26 mouse cellular contexts compared by ENCODE assay signal in the genomic region with DNA sequence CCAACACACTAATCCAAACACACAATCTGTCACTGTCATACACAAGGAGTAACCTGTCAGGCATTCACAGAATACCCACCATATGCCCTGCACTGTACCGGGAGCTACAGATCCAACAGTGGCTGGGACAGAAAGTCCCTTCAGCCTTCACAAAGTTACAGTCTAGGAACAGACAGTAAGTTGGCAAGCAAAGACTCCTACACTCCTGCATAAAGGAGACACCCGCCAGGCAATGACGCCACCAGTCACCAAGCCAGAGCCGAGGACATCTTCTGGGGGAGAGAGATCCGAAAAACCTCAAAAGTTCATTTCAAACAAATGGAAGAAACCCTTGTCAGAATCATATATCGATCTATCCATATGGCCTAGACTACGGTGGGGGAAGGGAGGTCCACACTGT. TPM values are rescaled to one million over a fixed set of nuclear protein-coding genes. Genes with fewer than 3 reads are reported as not detected.
DNase-seq lines count a peak whose midpoint lies in the region; TF ChIP-seq lines count a peak whose summit lies in the region.
"Had no signal": no experiment of that assay in that cellular context is flagged by ENCODE, and none has a peak within 500 bp of the region (broad histone marks: within the 10 kb centered on the region; RNA-seq: fewer than 3 reads in every experiment).

No protein-coding gene starts in this region.

- intact Hi-C loops in left cerebral cortex, postnatal 25 days (cut with DNase I), result no loop called here

- DNase-seq in adrenal gland, postnatal 25 days, result peak; percentile 37
- no peak for DNase-seq in adrenal gland, adult 8-10 months
- peak; percentile 30 to 41 for DNase-seq in layer of hippocampus, adult 2 months (ENCODE audit: low spot score in 2 of 2)
- no peak for DNase-seq in layer of hippocampus, adult 9-10 months (ENCODE audit: low spot score)
- DNase-seq in left cerebral cortex, postnatal 25 days (ENCODE audit: low spot score in 2 of 2), result peak; percentile 21 to 66
- no peak for DNase-seq in left cerebral cortex, adult 11 months (ENCODE audit: low spot score)
- DNase-seq in testis, postnatal 14 days (ENCODE audit: low spot score), result peak; percentile 63
- DNase-seq: adrenal gland, postnatal 10 days; cerebellum, adult 9-10 months; embryo, embryonic 11 days; gastrocnemius, postnatal 10 days; heart, postnatal 14 days; kidney, adult 18-20 months; kidney, postnatal 25 days; retina, postnatal 1 day; spleen, adult 18-20 months had no signal

- no peak overlapping the region for H3K27ac ChIP-seq in layer of hippocampus, adult 2 months
- H3K27ac ChIP-seq: embryonic facial prominence, embryonic 12.5 days; hindbrain, embryonic 10.5 days; hindbrain, embryonic 15.5 days; kidney, embryonic 15.5 days; limb, embryonic 13.5 days; lung, embryonic 15.5 days; midbrain, embryonic 10.5 days; midbrain, embryonic 15.5 days; neural tube, embryonic 15.5 days had no signal

- H3K4me3 ChIP-seq in layer of hippocampus, adult 2 months, result no peak overlapping the region
- H3K4me3 ChIP-seq: embryonic facial prominence, embryonic 12.5 days; hindbrain, embryonic 10.5 days; hindbrain, embryonic 15.5 days; kidney, embryonic 15.5 days; limb, embryonic 13.5 days; lung, embryonic 15.5 days; midbrain, embryonic 10.5 days; midbrain, embryonic 15.5 days; neural tube, embryonic 15.5 days had no signal

- no peak for TF ChIP-seq CTCF in layer of hippocampus, adult 2 months (conservative IDR thresholded peaks at IDR 0.05)

RNA-seq across cellular contexts. Expression of a gene that starts 3.3 kb away (rescaled TPM):
- total RNA-seq in adrenal gland, postnatal 25 days (2021), result 7.8 and 10.7 TPM in 2 replicates
- total RNA-seq in adrenal gland, adult 8-10 months (2022), result 10 to 100 TPM in 1 of 4 experiments, 1 to 10 TPM in 3; 5.5 to 13.4 (median 8.9) TPM
- total RNA-seq in layer of hippocampus, adult 2 months (2021), result 10 to 100 TPM in 1 of 2 experiments, 1 to 10 TPM in 1; 8.3 to 10.6 TPM
- total RNA-seq in left cerebral cortex, postnatal 25 days (2021), result 1 to 10 TPM; 8.3 to 9.9 TPM

RNA-seq across cellular contexts. Expression of a gene that starts 11.8 kb away (rescaled TPM):
- 0.33 and 0.38 TPM in 2 replicates for total RNA-seq in adrenal gland, postnatal 25 days (2021)
- total RNA-seq in adrenal gland, adult 8-10 months (2022), result 1 to 10 TPM in 2 of 4 experiments, under 1 TPM in 2; 0.63 to 3.3 (median 1.6) TPM
- total RNA-seq in layer of hippocampus, adult 2 months (2021), result under 1 TPM; 0.49 to 0.93 TPM
- total RNA-seq in left cerebral cortex, postnatal 25 days (2021), result 1 to 10 TPM in 1 of 2 experiments, under 1 TPM in 1; 0.89 to 1.0 TPM
- total RNA-seq: MEL had no signal

RNA-seq across cellular contexts. Expression of a gene that starts 47.9 kb away (rescaled TPM):
- 67.8 and 70.3 TPM in 2 replicates for total RNA-seq in adrenal gland, postnatal 25 days (2021)
- total RNA-seq in adrenal gland, adult 8-10 months (2022), result 10 to 100 TPM; 73.1 to 83.0 (median 79.9) TPM
- total RNA-seq in layer of hippocampus, adult 2 months (2021), result 10 to 100 TPM; 85.4 to 91.3 TPM
- total RNA-seq in left cerebral cortex, postnatal 25 days (2021), result 10 to 100 TPM; 82.7 to 92.4 TPM

Comparison
In these comparisons a context has a peak if more than half of its experiments do, and no peak if none do; other contexts are left out.
1. DNase-seq: peak in adrenal gland, postnatal 25 days (single experiment), layer of hippocampus, adult 2 months (2 of 2), left cerebral cortex, postnatal 25 days (2 of 2) and testis, postnatal 14 days (single experiment); none in adrenal gland, adult 8-10 months (single experiment), layer of hippocampus, adult 9-10 months (single experiment) and left cerebral cortex, adult 11 months (single experiment).